Mouse (Mus musculus) cortical plate, adult 2 months (tissue): ENCODE results near the gene B3gnt5.

ENCODE experiments used
- CTCF ChIP-seq: fragments of 200-500 bp; IDR thresholded peaks from 2 replicates; pipeline ENCODE4 v1.5.1; 2011; ENCODE audit warnings: mild to moderate bottlenecking, control low read depth, low read length; ENCODE audit not compliant: insufficient read depth; ENCODE audit errors: extremely low read depth
- POLR2A ChIP-seq: fragments of 200-500 bp; IDR thresholded peaks from 2 replicates; pipeline ENCODE4 v1.6.1; 2011; ENCODE audit warnings: mild to moderate bottlenecking, low read length, control low read depth; ENCODE audit not compliant: insufficient read depth; ENCODE audit errors: extremely low read depth

GRCm38 (mm10) chr16:19732896-19733295, 27.1 kb upstream of the B3gnt5 start:
- TF ChIP-seq CTCF = no peak
- no peak for TF ChIP-seq POLR2A
